Mouse (Mus musculus) retina, embryonic 14.5 days (tissue): ENCODE results near the gene Armc6.

Source experiments
- DNase-seq: peaks from one replicate; pipeline ENCODE4 v3.0.0-alpha.2; 2015; ENCODE audit warnings: low spot score

Gene Armc6

DNA sequence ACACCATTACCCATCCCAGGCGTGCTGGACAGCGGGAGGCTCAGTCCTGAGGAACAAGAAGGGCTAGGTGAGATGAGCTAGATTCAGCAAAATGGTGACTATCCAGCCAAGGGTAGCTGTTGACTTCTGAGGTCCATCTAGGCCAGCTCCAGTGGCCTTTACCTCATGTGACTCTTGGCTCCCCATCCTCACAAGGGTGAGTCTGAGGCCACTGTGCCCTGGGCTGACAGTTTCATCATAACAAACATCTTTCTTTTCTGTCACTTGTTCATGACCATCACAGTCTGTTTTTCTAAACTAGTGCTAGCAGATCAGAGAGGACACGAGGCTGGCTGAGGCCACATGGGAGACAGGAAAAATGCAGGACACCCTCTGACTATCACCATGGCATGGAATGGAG, 40.1 kb downstream of the Armc6 start:
- no peak for DNase-seq

DNA sequence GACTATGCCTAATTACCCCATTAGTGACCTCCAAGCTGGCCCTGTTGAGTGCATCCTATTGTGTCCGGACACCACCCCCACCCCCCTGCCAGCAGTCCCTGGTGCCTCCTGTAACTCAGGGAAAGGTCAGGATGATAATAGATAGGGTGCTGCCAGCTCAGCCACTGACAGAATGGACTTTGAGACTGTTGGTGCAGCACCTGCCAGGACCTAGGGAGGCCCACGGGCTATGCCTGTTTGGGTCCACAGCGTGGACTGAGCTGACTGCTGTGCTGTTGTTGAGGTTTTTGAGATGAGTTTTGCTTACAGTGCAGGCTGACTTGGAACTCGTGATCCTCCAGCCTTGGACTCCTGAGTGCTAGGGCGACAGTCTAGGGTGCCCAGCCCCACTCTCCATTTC, 41.0 kb downstream of the Armc6 start:
- peak; percentile 21 for DNase-seq

DNA sequence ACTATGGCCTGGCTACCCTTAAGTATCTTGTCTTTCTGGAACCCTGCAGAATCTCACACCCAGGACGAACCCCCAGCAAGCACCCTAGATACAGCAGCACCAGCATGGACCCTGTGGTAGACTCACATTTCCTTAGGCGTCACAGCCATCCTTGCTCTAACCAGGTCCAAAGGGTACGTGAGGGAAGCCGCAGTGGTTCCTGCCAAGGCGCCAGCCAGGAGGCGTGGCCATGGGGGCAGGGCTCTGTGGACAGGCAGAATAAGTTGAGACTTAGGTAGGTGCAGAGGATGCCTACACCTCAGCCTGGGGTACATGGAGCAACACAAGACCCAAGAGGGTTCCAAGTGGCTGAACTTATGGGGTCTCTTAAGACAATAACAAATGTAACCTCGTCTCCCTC, 45.6 kb downstream of the Armc6 start:
- DNase-seq: no peak

DNA sequence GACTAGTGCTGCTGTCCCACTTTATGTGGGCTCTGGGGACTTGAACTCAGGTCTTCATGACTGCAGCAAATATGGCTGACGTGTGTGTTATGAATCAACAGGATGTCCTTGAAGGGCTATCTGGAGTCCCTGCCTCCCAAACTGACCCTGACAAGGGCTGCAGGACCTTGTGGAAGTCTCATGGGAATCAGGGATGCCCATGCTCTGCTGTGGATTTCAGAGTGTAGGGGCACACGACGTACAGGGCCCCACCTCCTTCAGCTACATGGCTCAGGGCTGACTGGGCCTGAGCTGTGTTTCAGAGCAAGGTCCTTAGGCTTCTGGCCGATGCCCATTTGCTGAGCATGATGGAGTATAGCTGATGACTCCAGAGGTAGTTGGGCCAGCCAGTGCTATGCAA, 51.1 kb downstream of the Armc6 start:
- no peak for DNase-seq

DNA sequence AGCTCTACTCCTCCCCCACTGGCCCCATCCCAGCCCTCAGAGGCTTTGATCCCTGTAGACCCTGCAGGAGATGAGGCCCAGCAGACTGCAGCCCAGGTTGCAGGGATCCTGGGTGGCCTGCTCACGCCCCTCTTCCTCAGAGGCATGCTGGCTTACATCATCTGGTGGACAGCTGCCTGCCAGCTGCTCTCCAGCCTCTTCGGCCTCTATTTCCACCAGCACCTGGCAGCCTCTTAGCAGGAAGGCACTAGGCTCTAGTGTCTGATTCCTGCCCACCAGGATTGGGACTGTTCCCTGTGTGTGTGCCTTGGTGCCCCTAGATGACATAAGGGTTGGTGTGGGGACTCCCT, 52.4 kb downstream of the Armc6 start:
- peak; percentile 18 for DNase-seq

DNA sequence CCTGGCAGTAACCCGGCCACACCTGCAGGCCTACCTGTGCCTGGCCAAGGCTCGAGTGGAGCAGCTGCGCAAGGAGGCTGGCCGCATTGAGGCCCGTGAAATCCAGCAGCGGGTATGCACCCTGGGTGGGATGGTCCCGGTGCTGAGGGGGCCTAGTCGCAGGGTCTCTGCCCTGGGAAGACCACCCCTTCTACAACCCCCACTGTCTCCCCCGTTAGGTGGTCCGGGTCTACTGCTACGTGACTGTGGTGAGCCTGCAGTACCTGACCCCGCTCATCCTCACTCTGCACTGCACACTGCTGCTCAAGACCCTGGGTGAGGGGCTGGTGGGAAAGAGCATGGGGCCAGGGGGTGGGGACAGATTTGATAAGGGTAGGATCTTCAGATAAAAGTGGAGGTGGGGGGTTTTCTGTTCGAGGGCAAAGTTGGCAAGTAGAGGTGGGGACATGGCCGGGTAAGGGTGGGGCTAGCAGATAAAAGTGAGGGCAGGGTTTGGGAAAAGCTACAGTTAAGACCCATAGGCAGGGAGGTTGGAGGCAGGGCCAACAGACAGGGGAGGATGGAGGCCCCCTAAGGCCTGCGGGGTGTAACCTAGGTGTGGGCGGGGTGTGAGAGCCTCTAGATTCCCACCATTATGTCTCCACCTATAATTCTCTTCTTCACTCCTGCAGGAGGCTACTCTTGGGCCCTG, 52.9 kb downstream of the Armc6 start:
- no peak for DNase-seq

DNA sequence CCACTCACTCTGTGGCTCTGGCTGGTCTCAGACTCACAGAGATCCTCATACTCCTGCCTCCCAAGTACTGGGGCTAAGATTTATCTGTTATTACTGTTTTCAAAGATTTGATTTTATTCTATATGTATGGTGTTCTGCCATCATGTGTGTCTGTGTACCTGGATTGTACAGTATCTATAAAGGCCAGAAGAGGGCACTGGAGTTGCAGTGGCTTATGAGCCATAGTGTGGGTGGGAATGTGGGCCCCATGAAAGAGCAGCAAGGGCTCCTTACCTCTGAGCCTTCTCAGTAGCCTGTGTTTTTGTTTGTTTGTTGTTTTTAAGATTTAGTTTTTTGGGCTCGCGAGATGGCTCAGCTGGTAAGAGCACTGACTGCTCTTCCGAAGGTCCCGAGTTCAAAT, 55.2 kb downstream of the Armc6 start:
- DNase-seq: peak; percentile 29

DNA sequence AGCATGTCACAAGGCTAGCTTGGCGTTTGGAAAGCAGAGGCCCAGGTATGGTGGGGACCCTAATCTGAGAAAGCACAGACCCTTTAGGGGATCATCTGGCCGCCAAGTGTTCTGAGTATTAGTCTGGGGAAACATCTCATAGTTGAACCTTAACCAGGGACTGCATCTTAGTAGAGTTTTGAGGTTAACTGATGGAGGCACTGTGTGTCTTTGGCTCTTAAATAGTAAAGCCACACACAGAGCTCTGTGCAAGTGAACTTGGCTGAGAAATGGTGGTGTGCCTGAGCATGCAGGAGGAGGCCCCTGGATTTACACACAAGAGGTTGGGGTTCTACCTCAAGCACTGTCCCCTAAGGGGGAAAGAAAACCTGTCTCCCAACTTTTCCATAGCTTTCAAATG, 56.0 kb downstream of the Armc6 start:
- DNase-seq: no peak

DNA sequence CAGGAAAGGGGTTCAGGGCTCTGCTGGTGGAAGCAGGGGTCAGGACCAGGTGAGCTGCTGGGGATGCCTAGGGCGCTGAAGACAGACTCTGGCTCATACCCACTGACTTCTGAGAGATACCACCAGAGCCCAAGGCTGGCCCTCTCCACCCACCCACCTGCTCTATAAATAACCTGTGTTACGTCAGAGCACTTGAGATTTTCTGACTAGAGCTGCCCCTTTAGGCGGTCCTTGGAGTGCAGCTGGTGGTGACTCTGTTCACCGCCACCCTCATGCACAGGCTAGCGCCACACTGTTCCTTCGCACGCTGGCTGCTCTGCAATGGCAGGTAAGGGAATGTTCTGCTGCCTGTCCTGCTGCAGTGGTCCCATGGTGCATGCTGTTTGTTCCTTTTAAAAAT, 60.2 kb downstream of the Armc6 start:
- DNase-seq: no peak

DNA sequence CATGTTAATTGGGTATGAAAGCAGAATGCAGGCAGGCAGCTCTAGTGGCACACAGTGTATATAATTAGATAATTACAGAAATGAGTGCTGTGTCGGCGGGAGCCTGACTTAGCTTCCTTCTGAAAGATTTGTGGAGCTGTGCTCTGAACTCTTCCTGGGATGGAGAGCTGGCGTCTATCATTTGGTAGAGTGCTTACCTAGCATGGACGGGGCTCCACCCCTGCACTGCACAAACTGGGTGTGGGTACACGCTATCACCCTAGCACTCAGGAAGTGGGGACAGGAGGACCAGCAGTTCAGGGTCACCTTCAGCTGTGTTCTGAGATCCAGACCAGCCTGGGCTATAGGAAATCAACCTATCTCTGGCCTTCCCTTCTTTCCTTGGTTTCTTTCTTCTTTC, 60.9 kb downstream of the Armc6 start:
- DNase-seq: no peak

DNA sequence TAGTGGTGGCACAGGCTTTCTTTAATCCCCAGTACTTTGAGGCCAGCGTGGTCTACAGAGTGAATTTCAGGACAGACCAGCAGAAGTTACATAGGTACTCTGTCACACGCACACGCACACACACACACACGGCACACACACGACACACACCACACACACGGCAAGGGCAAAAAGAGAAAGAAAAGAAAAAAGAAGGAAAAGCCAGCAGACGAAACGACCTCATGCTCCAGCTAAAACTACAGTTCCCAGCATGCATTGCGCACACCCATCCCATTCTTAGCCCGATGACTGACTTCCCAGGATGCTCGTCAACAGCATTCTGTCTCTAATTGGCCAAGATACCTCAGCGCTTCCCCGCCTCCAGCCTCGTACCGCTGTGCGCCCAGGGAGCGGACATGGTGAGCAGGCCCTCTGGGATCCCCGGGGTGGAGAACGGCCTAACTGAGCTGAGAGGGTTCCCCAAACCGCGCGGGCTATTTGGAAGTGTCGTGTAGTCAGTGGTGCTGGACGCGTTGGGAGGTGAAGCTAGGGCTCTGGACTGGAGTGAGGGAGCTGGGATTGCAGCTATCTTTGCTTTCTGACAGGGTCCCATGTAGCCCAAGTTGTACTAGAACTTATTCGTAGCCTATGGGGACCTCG, 62.1 kb downstream of the Armc6 start, which contains the start of gene Tmem161a:
Gene Tmem161a, plus strand, starts transcription at position 314 of the 639 bp plus-strand sequence.
- peak; percentile 95 for DNase-seq

DNA sequence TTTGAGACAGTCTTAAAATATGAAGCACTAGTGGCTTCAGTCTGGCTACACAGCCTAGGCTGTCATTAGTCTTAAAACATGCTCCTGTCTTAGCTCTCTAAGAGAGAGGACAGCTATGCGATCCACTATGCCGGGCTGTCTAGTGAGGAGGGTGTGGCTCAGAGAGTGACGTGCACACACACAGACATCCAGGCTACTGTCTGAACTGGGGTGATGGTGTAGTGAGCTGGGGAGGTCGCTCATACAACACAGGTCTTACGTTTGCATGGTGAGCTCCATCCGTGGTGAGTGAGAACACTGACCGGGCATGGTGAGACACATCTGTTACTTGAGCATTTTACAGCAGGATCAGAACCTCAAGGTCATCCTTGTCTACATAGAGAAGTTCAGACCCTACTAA, 63.0 kb downstream of the Armc6 start:
- no peak for DNase-seq

DNA sequence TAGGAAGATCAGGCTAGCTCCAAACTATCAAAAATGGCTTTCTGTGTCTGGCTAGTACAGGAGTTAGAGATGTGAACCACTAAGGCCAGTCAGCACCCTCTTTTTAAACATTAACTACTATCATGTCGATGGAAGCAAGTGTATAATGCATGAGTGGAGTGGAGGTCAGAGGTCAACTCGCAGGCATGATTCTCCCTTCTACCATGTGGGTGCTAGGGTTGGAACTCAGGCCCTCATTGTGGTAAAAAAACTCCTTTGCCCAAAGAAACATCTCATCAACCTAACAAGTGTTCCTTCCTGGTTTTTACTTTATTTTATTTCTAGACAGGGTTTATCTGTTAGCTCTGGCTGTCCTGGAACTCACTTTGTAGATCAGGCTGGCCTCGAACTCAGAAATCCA, 63.5 kb downstream of the Armc6 start:
- DNase-seq: no peak
